Mouse (Mus musculus) urinary bladder, postnatal 25 days (tissue): Measurements from ENCODE around the gene Sord.

Source experiments
- DNase-seq: peaks from one replicate; pipeline ENCODE4 v3.0.0; 2022; ENCODE audit warnings: low spot score

The Sord gene

DNA sequence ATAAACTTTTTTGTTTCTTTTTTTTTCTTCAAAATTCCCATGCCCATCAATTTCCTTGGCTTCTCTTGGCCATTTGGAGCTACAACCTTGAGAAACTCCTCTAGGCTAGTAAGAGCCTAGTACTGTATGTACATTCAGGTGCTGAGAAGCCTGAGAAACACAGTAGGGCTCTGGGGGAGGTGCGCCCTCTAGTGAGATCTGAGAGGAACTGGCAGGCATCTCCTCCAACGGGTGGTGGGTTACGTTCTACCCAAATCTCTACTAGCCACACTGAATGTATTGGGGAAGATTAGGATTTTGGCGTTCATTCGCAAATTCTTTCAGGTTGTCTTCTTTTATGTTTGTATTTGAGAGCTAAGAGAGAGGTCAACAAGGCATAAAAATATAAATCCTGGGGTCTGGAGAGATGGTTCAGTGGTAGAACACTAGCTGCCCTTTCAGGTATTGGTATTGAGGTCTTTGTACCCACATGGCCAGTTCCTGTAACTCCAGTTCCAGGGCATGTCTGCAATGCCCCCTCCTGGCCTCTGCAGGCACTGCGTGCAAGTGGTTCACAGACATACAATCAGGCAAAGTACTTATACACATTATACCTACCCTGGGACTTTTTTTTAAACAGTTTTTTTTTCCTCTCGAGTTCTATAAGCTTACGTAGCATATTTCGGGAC is 68.2 kb downstream of the Sord start:
- DNase-seq = peak; percentile 59

- no peak for DNase-seq
Measured at GRCm38 (mm10) chr2:122304544-122304943, 70.0 kb downstream of the Sord start.

DNA sequence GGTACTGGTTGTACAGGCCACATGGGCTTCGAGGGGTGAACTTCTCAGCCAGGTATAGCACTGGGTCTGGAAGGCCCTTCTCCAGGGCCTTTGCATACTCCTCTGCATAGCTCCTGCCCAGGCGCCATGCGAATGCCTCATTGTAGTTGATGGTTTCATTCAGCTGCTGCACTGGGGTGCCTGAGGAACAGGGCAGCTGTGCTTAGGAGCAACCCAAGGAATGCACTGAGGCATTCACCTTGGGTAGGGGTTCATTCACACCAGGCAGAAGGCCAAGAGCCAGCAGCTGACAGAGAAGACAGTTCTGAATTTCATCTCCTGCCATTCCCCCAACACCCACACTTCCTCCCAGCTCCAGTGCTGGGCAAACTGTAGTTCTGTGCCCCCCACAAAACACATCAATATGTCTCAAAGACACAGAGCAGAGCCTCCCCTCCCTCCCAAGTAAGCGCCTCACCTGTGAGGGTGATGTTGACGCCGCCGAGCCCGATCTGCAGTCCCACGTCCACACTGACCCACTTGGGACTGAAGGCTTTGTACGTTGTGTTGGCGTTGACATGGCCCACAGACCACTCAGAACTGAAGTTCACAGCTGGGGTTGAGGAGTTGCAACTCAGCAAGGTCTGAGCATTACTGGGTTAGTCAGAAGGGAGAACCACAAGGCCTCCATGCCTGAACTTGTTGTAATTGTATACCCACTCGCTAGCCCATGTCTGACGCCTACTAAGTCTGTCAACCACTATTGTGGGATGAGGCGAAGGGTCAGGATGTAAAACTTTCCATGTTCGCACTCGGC is 70.7 kb downstream of the Sord start:
- no peak for DNase-seq

GRCm38 (mm10) chr2:122306184-122306583 is 71.6 kb downstream of the Sord start:
- DNase-seq = peak; percentile 41

- no peak for DNase-seq
Measured at GRCm38 (mm10) chr2:122309647-122310046, 75.1 kb downstream of the Sord start.

DNA sequence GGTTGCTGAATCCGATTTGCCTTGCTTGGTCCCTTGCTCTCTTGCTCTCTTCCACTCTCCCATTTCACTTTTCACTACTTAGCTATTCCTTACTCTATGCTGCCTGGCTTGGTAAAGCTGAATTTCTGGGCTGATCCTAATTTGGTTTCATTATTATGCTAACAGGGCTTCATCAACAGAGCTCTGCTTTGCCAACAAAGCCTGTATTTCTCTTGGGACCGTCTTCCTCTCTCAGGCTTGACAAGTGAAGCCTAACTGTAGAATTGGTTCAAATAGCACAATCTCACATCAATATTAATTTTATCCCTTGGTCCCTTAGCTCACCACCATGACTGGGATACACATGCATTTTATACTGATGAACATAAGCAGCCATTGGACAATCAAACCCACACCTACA is 77.0 kb downstream of the Sord start:
- DNase-seq = no peak

DNA sequence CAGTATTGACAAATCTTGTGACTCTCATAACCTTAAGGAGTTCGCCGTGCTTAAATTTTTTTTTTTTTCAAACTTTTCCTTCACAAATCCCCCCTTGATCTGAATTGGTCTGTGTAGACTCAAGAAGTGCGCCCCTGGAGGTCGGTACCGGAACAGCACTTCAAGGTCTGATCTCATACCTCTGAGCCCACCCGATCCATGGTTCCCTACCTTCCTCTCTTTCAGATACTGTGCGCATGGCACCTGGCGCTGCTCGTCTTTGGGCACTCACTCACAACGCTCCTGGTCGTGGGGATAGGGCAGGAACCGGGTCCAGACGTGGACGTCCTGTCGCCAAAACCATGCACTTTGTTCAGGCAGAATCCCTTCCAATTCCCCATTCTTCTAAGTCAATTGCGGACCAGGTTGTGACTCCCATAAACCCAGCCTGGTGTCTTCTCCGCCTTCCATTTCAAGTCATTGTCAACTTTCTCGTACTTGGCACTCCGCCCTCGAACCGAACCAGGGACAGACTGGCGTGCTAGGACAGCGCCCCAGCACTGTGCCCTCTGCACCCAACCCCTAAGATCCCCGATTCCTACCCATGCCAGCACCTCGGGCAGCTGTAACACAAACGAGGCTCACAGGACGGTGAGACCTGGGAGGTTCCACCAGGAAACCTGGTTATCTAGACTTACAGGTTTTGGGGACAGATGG is 78.3 kb downstream of the Sord start:
- peak; percentile 74 for DNase-seq

DNA sequence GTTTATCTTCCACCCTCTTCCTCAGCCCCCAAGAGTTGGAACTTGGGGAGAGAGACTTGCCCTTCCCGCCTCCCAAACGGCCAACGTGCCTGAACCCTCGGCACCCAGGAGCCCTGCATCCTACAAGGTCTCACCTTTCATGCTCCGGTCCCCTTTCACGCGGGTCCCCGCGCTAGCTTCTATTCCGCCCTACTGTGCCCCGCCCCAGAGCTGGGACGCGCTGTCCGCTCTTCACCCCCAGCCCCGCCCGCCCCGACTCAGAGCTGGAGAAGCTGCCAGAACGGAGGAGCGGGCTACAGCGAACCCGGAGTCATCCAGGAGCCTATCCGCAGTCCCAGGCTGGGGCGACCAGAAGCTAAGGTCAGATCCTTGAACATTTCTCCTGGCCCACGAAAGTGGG is 79.0 kb downstream of the Sord start, which contains the start of gene Duoxa1:
Duoxa1 (minus strand) TSS at position 195 of the 400 bp plus-strand sequence.
- peak; percentile 22 for DNase-seq
